Mouse (Mus musculus) fibroblast of lung, adult 2 months (primary cell): ENCODE measurements around the gene Olfr90.

Source experiments
- DNase-seq: peaks from one replicate; pipeline ENCODE4 v3.0.0-alpha.2; 2011; ENCODE audit warnings: low read depth

Gene Olfr90

DNA sequence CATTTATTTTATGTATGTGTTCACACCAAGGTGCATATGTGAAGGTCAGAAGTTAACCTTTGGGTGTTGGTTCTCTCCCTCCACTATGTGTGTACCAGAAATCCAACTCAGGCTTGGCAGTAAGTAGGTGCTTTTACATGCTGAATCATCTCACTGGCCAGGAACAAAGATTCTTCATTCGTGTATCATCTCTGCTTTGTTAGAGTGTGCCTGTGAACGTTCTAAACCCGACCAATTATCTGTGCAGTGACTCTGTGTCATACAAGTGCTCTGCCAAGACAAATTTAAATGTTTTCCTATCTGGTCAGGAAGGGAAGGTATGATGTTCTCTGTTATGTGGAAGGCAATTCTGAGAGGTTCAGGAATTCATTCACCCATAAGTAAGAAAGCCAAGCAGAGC is 26.9 kb downstream of the Olfr90 start:
- DNase-seq: no peak

GRCm38 (mm10) chr17:37056957-37057356 is 31.3 kb downstream of the Olfr90 start:
- DNase-seq: no peak

DNA sequence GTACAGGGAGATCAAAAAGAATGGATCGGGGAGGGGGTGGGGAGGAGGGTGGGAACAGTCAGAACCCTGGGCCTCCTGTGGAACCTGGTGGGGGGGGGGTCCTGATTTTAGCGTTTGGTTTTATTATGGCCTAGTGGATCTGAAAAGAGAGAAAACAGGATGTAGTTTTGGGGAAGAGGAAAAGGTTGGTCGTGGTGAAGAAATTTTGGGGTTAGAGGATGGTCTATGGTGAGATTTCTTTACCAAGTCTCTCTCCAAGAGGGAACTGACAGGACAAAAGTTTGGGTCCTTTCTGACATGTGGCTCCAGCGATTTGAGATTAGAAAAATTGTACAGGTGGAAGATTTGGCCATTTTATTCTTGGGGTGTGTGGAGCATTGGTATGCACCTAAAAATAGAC is 36.6 kb downstream of the Olfr90 start:
- DNase-seq: no peak

DNA sequence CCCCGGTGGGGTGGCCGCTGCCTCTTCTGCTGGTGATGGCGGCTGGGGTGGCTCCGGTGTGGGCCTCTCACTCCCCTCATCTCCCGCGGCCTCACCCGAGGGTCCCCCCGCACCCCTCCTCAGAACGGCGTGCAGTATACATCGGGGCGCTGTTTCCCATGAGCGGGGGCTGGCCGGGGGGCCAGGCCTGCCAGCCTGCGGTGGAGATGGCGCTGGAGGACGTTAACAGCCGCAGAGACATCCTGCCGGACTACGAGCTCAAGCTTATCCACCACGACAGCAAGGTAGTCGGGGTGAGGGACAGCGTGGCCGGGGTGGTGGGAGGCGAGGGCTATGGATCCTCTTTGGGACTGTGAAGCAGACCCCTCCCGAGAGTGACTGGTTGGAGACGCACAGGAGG is 37.4 kb downstream of the Olfr90 start:
- DNase-seq: no peak

- DNase-seq: no peak
These were observed 37.9 kb downstream of the Olfr90 start for GRCm38 (mm10) chr17:37050399-37050798.

GRCm38 (mm10) chr17:37049570-37050310 is 38.6 kb downstream of the Olfr90 start:
- DNase-seq: no peak

GRCm38 (mm10) chr17:37048383-37048782 is 39.9 kb downstream of the Olfr90 start:
- no peak for DNase-seq

DNA sequence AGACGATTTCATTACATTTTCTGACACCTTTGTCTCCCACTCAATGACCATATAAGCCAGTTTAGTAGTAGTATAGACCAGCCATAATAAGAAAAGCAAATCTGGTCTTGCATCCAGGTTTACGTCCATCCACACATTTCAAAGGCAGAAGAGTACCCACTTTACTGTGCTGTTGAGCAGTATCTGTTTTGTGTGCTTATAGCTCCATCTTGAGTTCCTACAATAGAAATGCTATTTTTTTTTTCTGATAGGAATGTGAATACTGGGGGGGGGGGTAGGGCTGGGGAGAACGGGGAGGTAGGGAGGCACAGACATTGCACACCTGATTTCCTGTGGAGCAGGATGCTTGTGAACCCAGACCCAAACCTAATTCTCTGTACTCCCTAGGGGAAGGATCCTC is 40.3 kb downstream of the Olfr90 start:
- DNase-seq: no peak

GRCm38 (mm10) chr17:37047332-37047976 is 40.8 kb downstream of the Olfr90 start:
- no peak for DNase-seq

GRCm38 (mm10) chr17:37046312-37047112 is 41.8 kb downstream of the Olfr90 start:
- DNase-seq: no peak

DNA sequence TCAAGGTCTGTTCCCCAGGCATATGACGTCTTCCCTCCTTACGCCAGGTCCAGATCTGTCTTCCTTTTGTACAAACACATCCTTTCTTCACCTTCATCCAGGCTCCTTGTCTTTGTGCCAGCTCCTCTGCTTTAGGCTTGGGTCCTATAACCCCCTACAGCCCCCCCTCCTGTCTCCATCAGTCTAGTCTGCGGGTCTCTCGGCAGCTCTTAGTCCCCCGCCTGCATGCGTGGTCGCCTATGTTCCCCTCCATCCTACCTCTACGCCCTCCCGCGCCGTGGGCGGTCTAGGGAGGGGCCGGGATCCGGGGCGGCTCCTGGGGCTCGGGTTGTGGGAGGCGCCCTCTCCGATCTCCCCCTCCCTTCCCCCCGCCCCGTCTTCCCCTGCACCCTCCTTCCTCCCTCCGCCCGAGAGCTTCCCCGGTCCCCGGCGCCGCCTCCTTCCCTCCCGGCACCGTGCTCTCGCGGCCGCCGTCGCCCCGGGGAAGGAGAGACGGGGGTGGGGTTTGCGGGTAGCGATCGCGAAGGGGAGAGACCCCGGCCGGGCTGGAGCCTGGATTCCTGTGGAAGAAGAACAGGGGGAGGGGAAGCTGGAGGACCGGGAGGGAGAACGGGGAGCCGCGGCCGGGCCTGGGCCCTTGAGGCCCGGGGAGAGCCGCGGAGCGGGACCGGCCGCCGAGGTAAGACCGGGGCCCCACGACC is 42.5 kb downstream of the Olfr90 start, which contains the start of gene Gabbr1:
Gene Gabbr1, plus strand, starts transcription at position 356 of the 701 bp plus-strand sequence.
- no peak for DNase-seq

DNA sequence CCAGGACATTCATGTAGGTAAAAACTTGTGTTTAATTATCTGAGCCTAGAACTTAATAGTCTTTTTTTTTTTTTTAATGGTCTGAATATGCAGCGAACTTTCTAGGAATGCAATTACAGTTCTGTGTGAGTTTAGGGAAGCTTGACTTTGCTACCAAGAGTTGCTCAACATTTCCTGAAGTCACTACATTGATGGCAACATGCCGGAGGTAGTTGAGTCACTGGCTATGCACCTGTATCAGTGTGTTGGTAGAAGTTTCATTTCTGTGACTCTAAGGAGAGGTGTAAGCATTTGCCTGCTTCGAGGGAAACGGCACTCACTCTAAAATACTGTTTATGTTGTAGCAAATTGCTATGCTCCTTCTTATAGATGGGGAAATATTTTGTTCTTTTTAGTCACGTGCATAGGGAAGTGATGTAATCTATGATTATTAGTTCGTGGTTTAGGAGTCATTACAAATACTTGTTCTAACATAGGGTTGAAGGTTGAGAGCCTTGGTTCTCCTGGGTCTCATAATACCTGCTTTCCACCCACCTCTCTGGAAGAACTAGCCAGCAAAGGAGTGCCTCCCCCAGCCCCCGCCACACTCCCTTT is 43.6 kb downstream of the Olfr90 start:
- DNase-seq: no peak

DNA sequence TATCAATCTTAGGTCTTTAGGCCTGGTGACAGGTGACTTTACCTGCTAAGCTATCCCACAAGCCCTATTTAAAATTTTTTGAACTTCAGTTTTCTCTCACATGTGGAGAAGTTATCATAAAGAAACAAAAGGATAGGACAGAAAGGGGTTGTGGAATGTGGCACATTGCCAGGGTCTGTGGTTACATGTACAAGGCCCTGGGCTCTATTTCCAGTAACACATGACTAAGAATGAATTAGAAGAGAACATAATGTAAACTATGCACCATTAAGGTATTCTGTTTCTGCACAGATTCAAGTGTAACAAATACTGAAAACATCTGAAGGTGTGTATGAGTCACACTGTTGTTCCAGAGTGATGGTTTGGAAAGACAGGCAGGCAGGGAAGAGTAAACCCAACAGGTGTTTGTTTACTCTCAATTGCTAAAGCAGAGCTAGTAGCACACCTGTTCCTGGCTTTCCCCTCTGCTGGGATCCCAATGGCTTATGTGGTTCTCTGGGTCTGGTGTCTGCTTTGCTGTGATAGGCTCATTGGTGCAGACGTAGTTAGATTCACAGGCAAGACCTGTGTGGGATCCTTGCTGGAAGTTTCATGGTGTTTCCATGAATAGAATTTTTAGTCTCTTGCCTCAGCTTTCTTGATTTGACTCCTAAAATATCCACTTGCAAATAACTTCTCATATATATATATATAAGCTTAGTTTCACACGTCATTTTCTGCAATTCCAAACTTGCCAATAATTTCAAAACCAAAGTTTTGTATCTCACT is 49.0 kb downstream of the Olfr90 start:
- no peak for DNase-seq
